Mouse (Mus musculus) testis, adult 2 months (tissue): ENCODE data around the gene Slc39a11. TPM values are rescaled to one million over a fixed set of nuclear protein-coding genes. Genes with fewer than 3 reads are reported as not detected.

Source experiments
- H3K27ac ChIP-seq: fragments of 200-500 bp; 2 replicates; pipeline ENCODE4 v1.5.1; 2012; ENCODE audit warnings: low read depth, low read length; ENCODE audit not compliant: control insufficient read depth, insufficient read depth
- H3K27me3 ChIP-seq: fragments of 200-500 bp; 2 replicates; pipeline ENCODE4 v1.6.1; 2012; ENCODE audit warnings: mild to moderate bottlenecking, low read length, moderate library complexity; ENCODE audit not compliant: control insufficient read depth, insufficient read depth
- H3K36me3 ChIP-seq: fragments of 200-500 bp; 2 replicates; pipeline ENCODE4 v1.6.1; 2012; ENCODE audit warnings: mild to moderate bottlenecking, low read length; ENCODE audit not compliant: control insufficient read depth, insufficient read depth
- H3K4me1 ChIP-seq: fragments of 200-500 bp; 2 replicates; pipeline ENCODE4 v1.6.1; 2012; ENCODE audit warnings: low read length; ENCODE audit not compliant: control insufficient read depth, insufficient read depth
- H3K4me3 ChIP-seq: fragments of 200-500 bp; 2 replicates; pipeline ENCODE4 v1.5.1; 2012; ENCODE audit warnings: low read depth, mild to moderate bottlenecking, low read length, moderate library complexity, mixed read lengths; ENCODE audit not compliant: control insufficient read depth
- CTCF ChIP-seq: fragments of 200-500 bp; IDR thresholded peaks from 2 replicates; pipeline ENCODE4 v1.5.1; 2012; ENCODE audit warnings: low read depth, mild to moderate bottlenecking, inconsistent platforms, low read length, moderate library complexity; ENCODE audit not compliant: control insufficient read depth, insufficient read depth, insufficient replicate concordance
- POLR2A ChIP-seq: fragments of 200-500 bp; IDR thresholded peaks from 2 replicates; pipeline ENCODE4 v1.6.1; 2012; ENCODE audit warnings: low read depth, mild to moderate bottlenecking, inconsistent platforms, low read length, moderate library complexity; ENCODE audit not compliant: control insufficient read depth
- polyA plus RNA-seq: library from polyadenylated mRNA; depleted of rRNA; stranded (reverse); fragments of >200 nt; gene quantifications from 2 replicates; pipeline ENCODE4 v1.2.3, GENCODE M21; 2012

Gene Slc39a11
- polyA plus RNA-seq, 1 experiment, result 8.9 TPM

GRCm38 (mm10) chr11:113553605-113554004 is 96.3 kb downstream of the Slc39a11 start:
- no peak overlapping the region for H3K27ac ChIP-seq

GRCm38 (mm10) chr11:113552539-113552938 is 97.3 kb downstream of the Slc39a11 start:
- no peak overlapping the region for H3K27ac ChIP-seq
- H3K4me3 ChIP-seq, result no peak overlapping the region
- H3K4me1 ChIP-seq, result peaks cover 3% of the 10 kb centered on the region
- no peaks in the 10 kb centered on the region for H3K36me3 ChIP-seq
- H3K27me3 ChIP-seq, result no peaks in the 10 kb centered on the region
- no peak for TF ChIP-seq CTCF
- TF ChIP-seq POLR2A, result no peak

More at GRCm38 (mm10) chr11:113553605-113554004, 96.3 kb downstream of the Slc39a11 start:
- no peak overlapping the region for H3K4me3 ChIP-seq
- peaks cover 3% of the 10 kb centered on the region for H3K4me1 ChIP-seq
- no peaks in the 10 kb centered on the region for H3K36me3 ChIP-seq
- no peaks in the 10 kb centered on the region for H3K27me3 ChIP-seq
- TF ChIP-seq CTCF (no peak), POLR2A (no peak)

- TF ChIP-seq CTCF (no peak), POLR2A (no peak)
- Histone ChIP-seq H3K4me1 (no peaks in the 10 kb centered on the region), H3K27me3 (no peaks in the 10 kb centered on the region), H3K36me3 (no peaks in the 10 kb centered on the region), H3K27ac (no peak overlapping the region), H3K4me3 (no peak overlapping the region)
Observed at GRCm38 (mm10) chr11:113546217-113546877, 103.5 kb downstream of the Slc39a11 start.

- Histone ChIP-seq H3K36me3 (no peaks in the 10 kb centered on the region), H3K4me3 (no peak overlapping the region), H3K4me1 (no peaks in the 10 kb centered on the region), H3K27me3 (no peaks in the 10 kb centered on the region), H3K27ac (no peak overlapping the region)
- TF ChIP-seq CTCF (no peak), POLR2A (no peak)
Observed at GRCm38 (mm10) chr11:113544017-113544640, 105.8 kb downstream of the Slc39a11 start.

DNA sequence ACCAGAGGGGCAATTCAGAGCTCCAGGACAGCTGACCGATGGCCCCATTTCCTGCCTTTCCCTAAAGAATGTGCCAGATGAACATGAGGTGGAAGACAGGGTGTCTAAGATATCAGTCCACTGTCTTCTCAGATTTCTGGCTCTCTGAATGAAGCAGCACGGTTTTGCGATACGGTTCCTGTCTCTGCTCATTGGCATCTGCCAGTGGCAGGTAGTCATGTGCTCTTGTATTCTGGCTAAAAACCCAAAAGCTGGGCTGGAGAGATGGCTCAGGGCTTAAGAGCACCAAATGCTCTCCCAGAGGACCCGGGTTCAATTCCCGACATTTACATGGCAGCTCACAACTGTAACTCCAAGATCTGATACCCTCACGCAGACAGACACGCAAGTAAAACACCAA is 108.8 kb downstream of the Slc39a11 start:
- Histone ChIP-seq H3K4me3 (no peak overlapping the region), H3K27me3 (no peaks in the 10 kb centered on the region), H3K4me1 (no peaks in the 10 kb centered on the region), H3K36me3 (no peaks in the 10 kb centered on the region), H3K27ac (no peak overlapping the region)
- no peak for TF ChIP-seq CTCF
- no peak for TF ChIP-seq POLR2A

GRCm38 (mm10) chr11:113539502-113540209 is 110.2 kb downstream of the Slc39a11 start:
- H3K4me1 ChIP-seq, result no peaks in the 10 kb centered on the region
- no peaks in the 10 kb centered on the region for H3K36me3 ChIP-seq
- no peaks in the 10 kb centered on the region for H3K27me3 ChIP-seq
- H3K27ac ChIP-seq, result no peak overlapping the region
- TF ChIP-seq CTCF, result no peak
- TF ChIP-seq POLR2A, result no peak
- no peak overlapping the region for H3K4me3 ChIP-seq

DNA sequence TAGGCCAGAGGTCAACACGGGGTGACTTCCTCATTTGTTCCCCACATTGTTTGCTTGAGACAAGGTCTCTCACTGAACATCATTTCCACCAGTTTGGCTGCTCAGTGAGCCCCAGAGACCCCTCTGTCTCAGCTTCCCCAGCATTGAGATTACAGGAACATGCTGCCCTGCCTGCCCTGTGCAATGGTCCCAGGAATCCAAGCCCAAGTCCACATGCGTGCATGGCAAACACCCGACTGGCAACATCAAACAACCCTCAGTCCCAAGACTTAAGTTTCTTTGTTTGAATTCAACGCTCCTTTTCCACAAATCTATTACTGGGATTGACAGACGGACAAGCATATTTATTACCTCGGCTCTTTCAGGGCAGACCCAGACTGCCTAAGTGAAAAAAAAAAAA is 110.8 kb downstream of the Slc39a11 start:
- TF ChIP-seq POLR2A (no peak), CTCF (no peak)
- no peaks in the 10 kb centered on the region for H3K4me1 ChIP-seq
- no peak overlapping the region for H3K4me3 ChIP-seq
- H3K27me3 ChIP-seq, result no peaks in the 10 kb centered on the region
- no peak overlapping the region for H3K27ac ChIP-seq
- H3K36me3 ChIP-seq, result no peaks in the 10 kb centered on the region
